Mouse (Mus musculus): ENCODE measurements at regions not wholly inside any gene's neighbourhood (a gene's known extent, or its start where the extent isn't known, plus 50 kb on each side); places are given as distances from the start of the nearest gene placed in this dataset.

DNA sequence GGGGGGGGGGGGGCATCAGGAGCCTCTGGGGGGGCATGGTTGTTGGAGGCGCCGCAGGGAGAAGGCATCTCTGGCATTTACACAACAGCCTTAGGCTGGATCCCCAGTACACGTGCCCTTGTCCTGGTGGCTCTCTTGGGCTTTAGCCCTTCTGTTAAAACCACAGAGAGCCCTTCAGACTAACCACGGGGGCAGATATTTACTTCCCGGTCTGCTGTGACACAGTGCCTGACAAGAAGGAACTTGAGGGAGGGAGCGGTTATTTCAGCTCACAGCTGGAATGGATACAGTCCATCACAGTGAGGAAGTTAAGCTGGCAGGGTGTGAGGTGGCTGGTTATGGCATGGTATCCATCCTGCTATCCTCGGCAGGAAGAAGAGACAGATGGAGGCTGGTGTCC, 71.0 kb upstream of the Gm11733 start:
- no peak for DNase-seq (ENCODE audit: extremely low spot score in 1 of 2, low spot score in 1 of 2)

DNA sequence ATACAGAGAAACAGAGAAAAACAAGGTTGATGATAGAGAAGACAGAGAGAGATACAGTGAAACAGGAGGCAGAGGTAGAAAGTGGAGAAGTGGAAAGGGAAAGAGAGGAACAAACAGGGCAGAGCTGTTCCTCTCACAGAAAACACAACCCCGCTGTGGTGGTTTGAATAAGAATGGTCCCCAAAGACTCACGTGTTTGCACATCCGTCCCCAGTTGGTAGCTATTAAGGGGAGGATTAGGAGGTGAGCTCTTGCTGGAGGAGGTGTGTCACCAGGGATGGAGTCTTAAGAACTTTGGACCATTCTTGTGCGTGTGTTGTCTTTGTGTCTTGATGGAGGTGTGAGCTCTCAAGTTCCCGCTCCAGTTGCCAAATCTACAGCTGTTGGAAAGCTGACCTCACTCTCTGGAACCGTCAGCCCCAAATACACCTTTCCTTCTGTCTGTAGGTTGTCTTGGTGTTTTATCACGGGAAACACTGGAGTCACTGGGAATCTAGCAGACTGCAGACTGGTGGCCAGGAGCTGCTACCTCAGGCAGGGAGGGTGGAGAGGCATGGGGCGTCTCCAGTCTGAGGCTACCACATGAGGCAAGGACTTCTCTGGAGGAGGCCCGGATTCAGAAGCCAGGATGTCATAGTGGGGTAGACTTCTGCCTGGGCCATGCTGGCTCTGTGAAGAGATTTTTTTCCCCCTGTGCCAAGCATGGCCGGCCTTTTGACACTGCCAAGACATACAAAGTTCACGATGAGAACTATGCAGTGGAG, 70.0 kb upstream of the Gm11733 start:
- no peak for DNase-seq (ENCODE audit: extremely low spot score in 1 of 2, low spot score in 1 of 2)

DNA sequence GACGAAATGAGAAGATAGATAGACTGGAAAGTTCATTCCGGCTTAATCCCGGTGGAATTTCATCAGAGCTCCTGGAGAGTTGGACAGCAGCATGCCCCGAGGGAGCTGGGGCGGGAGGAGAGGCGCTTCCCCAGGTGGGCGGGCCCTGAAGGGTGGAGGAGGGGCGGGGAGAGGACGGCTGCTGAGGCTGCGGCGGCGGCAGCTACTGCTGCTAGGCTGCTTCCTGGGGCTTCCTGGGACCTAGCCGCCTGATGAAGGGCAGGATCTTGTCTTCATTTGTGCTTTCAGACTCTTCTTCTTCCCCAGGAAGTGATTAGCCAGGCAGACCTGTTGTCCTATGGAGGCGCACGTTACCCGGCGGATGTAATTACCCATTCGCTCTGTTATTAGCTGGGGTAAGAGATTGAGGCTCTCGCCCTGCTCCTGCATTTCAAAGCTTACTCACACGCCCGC, 69.3 kb upstream of the Gm11733 start:
- peak in 1 of 2 experiments; percentile 20 for DNase-seq (ENCODE audit: extremely low spot score in 1 of 2, low spot score in 1 of 2)

DNA sequence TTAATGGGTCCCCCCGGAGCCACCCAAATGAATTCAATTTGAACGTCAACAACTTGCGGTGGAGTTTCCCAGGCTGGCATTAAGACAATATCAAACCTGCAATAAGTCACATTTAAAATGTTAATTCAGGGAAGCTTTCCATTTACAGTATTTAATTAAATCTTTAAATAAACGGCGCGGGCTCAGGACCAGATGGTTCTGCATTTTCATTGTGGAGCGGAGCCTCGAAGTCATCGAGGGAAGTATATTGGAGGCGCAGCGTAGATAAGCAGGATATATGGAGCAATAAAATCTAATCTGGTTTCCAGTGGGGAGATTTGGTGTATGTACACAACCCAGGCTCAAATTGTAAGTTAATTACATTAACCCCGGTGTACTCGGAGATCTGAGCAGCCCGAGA, 68.7 kb upstream of the Gm11733 start:
- no peak for DNase-seq (ENCODE audit: extremely low spot score in 1 of 2, low spot score in 1 of 2)

DNA sequence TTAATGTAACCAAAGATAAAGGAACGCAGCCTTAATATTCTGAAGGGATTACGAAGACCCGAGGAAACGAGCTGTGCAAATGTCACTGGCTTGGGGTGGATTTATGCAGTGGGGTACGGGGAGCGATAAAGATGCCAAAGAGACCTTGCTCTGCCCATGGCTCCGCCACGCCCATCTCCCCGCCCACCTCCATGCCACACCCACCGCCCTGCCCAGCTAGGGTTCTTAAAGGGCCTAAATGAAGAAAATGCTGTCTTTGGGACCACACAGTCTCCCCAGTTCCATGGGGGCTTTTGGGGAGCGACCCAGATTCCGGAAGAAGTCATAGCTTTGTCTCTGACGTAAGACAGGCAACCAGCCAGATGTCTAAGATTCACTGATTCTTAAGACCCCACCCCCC, 68.2 kb upstream of the Gm11733 start:
- no peak for DNase-seq (ENCODE audit: extremely low spot score in 1 of 2, low spot score in 1 of 2)

DNA sequence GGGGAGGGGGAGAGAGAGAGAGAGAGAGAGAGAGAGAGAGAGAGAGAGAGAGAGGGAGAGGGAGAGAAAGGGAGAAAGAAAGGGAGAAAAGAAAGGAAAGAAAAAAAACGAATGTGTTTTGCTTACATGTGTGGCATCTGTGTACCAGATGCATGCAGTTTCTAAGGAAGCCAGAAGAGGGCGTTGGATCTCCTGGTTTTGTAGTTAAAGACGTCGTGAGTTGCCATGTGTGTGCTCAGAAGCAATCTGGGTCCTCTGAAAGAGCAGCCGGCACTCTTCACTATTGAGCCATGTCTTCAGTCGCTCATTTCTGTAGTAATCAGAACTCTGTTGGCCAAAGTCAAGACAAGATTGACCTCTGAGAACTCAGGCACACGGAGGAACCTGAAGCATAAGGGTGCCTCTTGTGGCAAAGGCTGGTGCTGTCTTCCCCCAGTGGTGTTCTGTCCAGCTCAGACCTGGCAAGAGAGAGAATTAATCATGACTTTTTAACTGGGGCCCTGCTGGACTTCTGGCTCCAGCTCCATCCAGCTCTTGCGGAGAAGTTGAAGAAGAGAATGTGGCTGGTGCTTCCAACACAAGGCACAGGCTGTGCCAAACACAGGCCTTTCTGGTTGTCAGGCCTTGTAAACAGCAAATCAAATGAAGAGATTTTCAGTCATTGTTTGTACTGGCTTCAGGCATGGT, 67.0 kb upstream of the Gm11733 start:
- DNase-seq (ENCODE audit: extremely low spot score in 1 of 2, low spot score in 1 of 2), result no peak

DNA sequence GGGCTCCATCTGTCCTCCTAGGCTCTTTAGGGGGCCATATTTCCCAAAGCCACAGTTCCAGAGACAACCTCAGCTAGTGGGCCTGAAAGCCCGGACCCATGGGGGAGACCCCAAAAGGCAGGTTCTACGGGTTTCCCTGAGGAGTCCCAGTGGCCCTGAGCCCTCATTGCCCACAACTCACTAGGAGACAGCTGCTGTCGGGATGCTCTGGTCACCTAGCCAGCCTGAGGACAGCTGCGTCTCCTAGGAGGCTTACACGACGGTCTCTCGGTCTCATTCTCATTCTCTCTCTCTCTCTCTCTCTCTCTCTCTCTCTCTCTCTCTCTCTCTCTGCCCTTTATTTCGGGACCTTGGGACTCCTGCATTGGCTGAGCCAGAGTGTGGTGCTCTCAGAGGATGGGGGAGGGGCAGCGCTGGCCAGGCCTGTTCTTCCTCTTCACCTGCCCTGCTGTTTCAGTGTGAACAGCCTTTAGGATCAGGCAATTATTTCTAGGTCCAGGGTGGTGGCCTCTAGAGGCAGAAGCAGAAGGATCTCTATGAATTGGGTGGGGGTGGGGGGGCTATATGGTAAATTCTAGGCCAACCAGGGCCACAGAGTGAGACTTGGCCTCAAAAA, 66.1 kb upstream of the Gm11733 start:
- DNase-seq (ENCODE audit: extremely low spot score in 1 of 2, low spot score in 1 of 2), result no peak

DNA sequence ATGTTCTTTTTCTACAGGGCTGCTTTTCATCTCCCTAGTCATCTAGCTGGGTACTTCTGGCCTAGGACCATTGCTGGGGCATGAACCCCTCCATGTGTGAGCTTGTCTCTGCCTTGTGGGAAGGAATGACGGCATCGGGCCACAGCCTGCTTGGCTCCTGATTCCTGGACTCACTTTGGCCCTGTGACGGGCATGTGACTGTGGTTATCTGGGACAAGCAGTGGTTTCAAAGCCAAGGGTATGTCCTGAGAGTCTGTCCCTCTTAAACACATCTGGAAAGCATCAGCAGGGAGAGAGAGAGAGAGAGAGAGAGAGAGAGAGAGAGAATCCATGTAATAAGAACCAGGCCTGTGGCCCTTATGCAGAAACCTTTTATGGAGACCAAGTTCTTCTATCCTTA, 65.2 kb upstream of the Gm11733 start:
- DNase-seq (ENCODE audit: extremely low spot score in 1 of 2, low spot score in 1 of 2), result no peak

DNA sequence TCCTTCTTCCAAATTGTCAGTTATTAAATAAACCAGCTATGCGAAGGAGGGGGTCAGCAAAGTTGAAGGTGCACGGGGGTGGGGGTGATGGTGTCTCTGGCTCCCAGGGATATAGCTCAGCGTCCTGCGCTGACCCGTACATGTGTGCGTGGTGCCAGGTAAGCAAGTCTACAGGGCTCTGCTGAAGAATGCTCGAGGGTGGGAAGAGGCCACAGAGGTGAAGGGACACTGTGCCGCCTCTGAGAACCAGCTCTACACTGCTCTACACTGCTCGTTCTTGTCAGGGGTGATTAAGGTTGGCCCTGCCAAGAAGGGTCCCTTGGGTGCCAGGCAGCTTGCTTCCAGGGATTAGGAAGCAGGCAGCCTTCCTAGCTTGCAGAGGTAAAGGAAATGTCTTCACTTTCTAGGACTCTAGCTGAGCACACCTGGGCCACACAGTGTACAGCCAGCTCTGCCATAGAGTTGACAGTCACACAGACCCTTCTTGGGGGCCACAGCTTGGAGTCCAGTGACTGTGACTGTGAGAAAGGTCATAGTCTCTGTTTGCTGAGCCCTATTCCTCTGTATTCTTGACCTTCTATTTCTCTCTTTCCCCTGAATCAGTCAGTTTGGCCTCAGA, 64.7 kb upstream of the Gm11733 start:
- no peak for DNase-seq (ENCODE audit: extremely low spot score in 1 of 2, low spot score in 1 of 2)

DNA sequence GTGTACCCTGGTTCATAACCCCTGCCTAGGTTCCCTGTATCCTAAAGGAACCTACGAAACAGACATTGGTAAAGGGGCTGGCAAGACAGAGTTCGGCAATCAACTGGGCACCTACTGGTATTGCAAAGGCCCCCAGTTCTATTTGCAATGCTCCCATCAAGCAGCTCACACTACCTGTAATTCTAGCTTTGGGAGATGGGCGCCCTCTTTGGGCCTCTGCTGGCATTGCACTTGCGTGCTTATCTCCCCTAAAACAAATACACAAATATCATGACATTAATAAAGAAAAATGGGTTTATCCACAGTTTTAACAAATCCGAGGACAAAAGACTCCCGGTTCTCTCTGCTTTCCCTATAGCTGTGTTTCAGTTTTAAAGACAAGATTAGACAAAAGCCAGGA, 61.5 kb upstream of the Gm11733 start:
- no peak for DNase-seq (ENCODE audit: extremely low spot score in 1 of 2, low spot score in 1 of 2)

DNA sequence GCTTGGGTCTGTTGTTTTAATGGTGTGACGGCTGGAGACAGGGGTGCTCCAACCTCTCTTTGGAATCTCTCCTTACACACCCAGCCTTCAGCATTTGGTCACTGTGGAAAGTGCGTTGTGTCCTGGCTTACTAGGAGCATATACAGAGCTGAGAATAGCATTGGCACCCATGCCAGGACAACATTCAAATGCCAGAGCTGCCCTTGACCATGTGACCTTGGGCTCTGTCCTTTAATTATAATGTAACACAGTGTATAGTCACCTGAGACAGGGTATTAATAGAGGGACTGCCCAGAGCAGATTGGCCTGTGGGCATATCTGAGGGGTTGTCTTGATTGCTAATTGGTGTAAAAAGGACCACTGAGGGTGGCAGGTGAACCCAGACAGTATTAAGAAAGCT, 60.7 kb upstream of the Gm11733 start:
- DNase-seq (ENCODE audit: extremely low spot score in 1 of 2, low spot score in 1 of 2), result no peak

DNA sequence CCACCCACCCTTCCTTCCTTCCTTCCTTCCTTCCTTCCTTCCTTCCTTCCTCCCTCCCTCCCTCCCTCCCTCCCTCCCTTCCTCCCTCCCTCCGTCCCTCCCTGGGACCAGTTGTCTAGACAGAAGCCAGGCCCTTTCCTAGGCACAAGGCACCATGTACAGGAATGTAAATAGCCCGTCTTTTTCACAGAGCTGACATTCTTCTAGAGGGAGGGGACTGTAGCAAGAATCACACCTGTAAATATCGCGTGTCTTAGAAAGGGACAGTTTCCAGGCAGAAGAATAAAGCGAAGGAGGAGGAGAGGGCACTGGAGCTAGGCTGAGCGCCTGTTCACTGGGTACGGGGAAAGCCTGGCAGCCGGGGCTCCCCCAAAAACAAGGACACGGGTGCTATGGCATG, 58.7 kb upstream of the Gm11733 start:
- DNase-seq (ENCODE audit: extremely low spot score in 1 of 2, low spot score in 1 of 2), result no peak

DNA sequence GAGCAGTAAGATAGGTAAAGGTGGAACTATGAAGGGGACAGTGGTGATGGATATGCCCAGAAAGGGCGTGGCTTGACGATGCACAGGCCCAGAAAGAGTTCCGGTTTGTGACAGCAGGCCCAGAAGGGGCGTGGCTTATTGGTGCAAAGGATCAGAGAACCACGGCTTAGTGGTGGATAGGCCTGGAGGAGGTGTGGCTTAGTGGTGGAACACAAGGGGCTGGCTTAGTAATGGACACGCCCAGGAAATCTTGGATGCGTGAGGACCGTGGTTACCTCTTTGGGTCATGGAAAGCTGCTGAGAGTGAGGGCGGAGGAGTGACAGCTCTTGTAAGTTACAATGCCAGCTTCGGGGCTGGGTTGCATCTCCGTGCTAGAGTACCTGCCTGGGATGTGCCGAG, 58.2 kb upstream of the Gm11733 start:
- no peak for DNase-seq (ENCODE audit: extremely low spot score in 1 of 2, low spot score in 1 of 2)

DNA sequence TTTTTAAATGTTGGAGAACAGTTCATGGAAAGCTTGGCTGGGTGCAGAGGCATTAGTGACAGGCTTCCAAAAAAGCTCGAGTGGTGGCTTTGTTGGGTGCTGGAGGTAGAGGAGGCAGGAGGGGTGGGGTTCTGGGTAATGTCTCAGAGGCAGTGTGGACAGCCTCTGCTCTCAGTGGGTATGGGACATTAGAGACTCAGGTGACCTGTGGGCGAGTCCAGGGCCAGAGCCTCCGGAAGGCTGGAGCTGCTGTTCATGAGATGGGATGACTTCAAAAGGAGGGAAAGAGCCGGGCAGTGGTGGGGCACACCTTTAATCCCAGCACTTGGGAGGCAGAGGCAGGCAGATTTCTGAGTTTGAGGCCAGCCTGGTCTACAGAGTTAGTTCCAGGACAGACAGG, 57.5 kb upstream of the Gm11733 start:
- DNase-seq (ENCODE audit: extremely low spot score in 1 of 2, low spot score in 1 of 2), result no peak

DNA sequence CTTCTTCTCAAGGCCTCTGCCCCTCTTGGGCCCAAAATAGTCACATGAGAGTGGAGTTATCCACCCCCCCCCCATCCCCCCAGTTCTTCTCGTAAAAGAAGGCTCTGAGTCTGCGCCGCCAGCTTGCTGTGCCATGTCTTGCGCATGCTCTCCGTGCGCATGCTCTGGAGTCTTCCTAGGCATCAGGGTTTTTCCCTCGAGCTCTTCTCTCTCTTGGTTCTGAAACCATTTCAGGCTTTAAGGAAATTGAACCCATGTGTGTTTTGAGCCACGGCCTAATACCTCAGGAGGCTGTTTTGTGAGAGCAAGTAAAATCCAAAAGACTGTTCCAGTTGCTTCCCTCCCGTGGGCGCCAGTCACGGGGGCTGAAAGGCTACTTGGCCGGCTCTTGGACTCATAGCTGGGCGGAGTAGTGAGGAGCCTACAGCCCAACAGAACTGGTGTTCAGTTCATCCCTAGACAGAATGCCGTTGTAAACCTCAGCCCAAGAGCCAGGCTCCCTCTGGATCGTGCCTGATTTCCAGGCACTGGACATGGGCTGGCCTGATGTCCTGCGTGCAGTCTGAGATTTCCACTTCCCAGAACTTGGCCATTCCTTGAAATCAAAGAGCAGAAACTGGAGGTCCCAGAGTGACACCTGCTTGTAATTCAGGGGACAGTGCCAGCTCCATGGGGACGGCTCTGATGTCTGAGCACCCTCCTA, 56.2 kb upstream of the Gm11733 start:
- no peak for DNase-seq (ENCODE audit: extremely low spot score in 1 of 2, low spot score in 1 of 2)

DNA sequence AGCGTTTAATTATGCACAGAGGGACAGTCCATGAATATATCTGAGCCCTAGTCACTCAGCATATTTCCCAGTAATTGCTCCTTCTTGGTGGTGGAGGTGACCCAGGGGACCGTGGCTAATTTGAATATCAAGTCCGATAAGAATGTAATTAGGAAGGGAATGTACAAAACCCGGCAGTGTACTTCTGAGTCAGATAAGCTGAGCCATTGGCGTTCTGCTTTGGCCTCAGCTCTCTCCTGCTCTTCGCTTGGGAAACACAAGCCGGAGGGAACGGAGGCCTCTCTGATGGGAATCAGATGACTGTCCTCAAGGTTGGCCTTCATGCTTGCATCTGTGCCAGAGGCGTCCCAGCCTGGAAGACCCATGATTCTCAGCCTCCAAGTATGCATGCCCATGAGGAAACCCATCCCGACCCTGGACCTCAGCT, 54.8 kb upstream of the Gm11733 start:
- no peak for DNase-seq (ENCODE audit: extremely low spot score in 1 of 2, low spot score in 1 of 2)

DNA sequence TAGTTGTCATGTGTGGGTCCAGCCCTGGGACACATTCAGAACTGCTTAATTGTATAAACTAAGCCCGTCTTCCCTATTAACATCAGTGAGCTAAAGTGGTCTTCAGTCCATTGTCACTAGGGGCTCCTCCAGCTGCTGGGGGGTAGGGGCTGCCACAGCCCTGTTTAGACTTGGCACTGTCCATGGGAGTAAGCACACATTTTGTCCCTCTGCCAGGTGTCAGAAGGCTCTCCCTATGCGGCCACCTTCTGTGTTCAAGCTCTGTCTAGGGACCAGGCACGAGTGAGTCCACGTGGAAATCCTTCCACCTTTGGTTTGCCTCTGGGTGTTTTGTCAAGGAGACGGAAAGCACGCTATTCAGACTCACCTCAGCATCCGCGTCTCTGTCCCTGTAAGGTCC, 54.3 kb upstream of the Gm11733 start:
- DNase-seq (ENCODE audit: extremely low spot score in 1 of 2, low spot score in 1 of 2), result no peak

DNA sequence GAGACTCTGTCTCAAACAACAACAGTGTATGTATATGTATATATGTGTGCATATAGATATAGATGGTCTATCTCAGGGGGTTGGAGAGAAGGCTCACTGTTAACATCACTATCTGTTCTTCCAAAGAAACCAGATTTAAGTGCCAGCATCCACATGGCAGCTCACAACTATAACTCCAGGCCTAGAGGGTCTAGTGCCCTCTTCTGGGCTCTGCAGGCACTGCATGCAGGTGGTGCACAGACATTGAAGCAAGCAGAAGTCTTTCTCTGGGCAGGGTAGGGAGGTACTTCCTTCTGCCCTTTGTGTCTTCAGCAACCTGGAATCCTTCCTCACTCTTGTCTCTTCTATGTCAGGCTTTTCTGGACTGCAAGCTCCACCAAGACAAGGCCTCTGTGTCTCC, 50.1 kb upstream of the Gm11733 start:
- DNase-seq (ENCODE audit: extremely low spot score in 1 of 2, low spot score in 1 of 2), result no peak
